Mouse (Mus musculus) lung, postnatal 0 days (tissue): Measurements from ENCODE around the gene Wipf2. TPM values are rescaled to one million over a fixed set of nuclear protein-coding genes. Genes with fewer than 3 reads are reported as not detected.
"Not testable (repeated sequence)": the region's sequence is repeated elsewhere in the genome, so short reads cannot be mapped to it uniquely, and the experiment has no call there.

Experiments used
- ATAC-seq: fragments of 200-750 bp; cut with Nextera tagmentation; 2 replicates; pipeline ENCODE4 v1.8.0; 2017; ENCODE audit warnings: moderate library complexity
- DNase-seq: peaks from one replicate; pipeline ENCODE4 v3.0.0-alpha.2; 2016; ENCODE audit warnings: low spot score
- H3K27ac ChIP-seq: fragments of 300-500 bp; sonication (generic); 2 replicates; pipeline ENCODE4 v1.5.1; 2014; ENCODE audit warnings: antibody characterized with exemption, mild to moderate bottlenecking, low read length, mixed read lengths
- H3K27me3 ChIP-seq: fragments of 300-500 bp; sonication (generic); replicated peaks from 2 replicates; pipeline ENCODE4 v1.6.1; 2014; ENCODE audit warnings: low read length, mixed read lengths; ENCODE audit not compliant: insufficient read depth
- H3K36me3 ChIP-seq: fragments of 300-500 bp; sonication (generic); 2 replicates; pipeline ENCODE4 v1.6.1; 2014; ENCODE audit warnings: low read length, mixed read lengths; ENCODE audit not compliant: insufficient read depth
- H3K4me1 ChIP-seq: fragments of 300-500 bp; sonication (generic); 2 replicates; pipeline ENCODE4 v1.6.1; 2014; ENCODE audit warnings: antibody characterized with exemption, low read depth, low read length, mixed read lengths; ENCODE audit not compliant: insufficient read depth
- H3K4me2 ChIP-seq: fragments of 300-500 bp; sonication (generic); replicated peaks from 2 replicates; pipeline ENCODE4 v1.6.1; 2014; ENCODE audit warnings: low read depth, mild to moderate bottlenecking, low read length, moderate library complexity, mixed read lengths
- H3K4me3 ChIP-seq: fragments of 300-500 bp; sonication (generic); 2 replicates; pipeline ENCODE4 v1.5.1; 2014; ENCODE audit warnings: low read depth, low read length
- H3K9ac ChIP-seq: fragments of 300-500 bp; sonication (generic); replicated peaks from 2 replicates; pipeline ENCODE4 v1.6.1; 2014; ENCODE audit warnings: low read depth, mild to moderate bottlenecking
- H3K9me3 ChIP-seq: fragments of 300-500 bp; sonication (generic); 2 replicates; pipeline ENCODE4 v1.6.1; 2016; ENCODE audit warnings: low read length, mixed read lengths
- CTCF ChIP-seq: IDR thresholded peaks from 2 replicates; pipeline ENCODE4 v1.5.1; 2016; ENCODE audit warnings: antibody characterized with exemption, mild to moderate bottlenecking
- EP300 ChIP-seq: IDR thresholded peaks from 2 replicates; pipeline ENCODE4 v1.6.1; 2016; ENCODE audit warnings: antibody characterized with exemption, mild to moderate bottlenecking, control low read depth
- WGBS: fragments of 180-500 bp; shearing (Covaris S2); extraction: QIAGEN DNeasy Blood & Tissue Kit; methylation state at CpG from one replicate; pipeline ENCODE4 v1.1.7; 2014; 5-methylcytosine and 5-hydroxymethylcytosine counted together
- polyA plus RNA-seq: library from polyadenylated mRNA; unstranded; fragments of >200 nt; fragmentation: Nextera tagmentation; extraction: Ambion mirVana; gene quantifications from 2 replicates; pipeline ENCODE4 v1.2.1, GENCODE M21; 2015

Wipf2 gene
- polyA plus RNA-seq, 1 experiment from 2014 or later: 4.0 TPM

DNA sequence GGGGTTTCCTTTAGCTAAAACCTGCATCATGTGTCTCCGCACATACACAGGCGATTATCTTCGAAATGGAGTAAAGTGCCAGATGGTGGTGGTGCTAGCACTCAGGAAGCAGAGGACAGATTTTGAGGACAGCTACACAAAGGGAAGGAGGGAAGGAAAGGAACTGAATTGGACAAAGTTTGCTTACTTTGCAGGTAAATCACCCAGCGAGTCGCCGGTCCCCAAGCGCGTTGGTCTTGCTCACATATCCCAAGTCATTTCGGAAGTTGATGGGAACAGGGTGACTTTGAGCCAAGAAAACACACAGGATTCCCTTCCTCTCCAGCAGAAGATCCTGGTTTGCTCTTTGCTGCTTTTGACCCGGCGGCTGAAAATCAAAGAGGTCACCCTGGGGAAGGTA is 55.6 kb downstream of the Wipf2 start:
- WGBS: 94% methylated on average over 11 of the region's 11 CpGs
- no peak overlapping the region for H3K27ac ChIP-seq
- H3K36me3 ChIP-seq: no peaks in the 10 kb centered on the region
- DNase-seq (no peak), ATAC-seq (no peak)
- no peak for TF ChIP-seq EP300
- TF ChIP-seq CTCF: no peak
- no peaks in the 10 kb centered on the region for H3K27me3 ChIP-seq
- H3K4me1 ChIP-seq: peaks cover 3% of the 10 kb centered on the region; the same call in 1 of the 2 replicates
- no peaks in the 10 kb centered on the region for H3K9me3 ChIP-seq
- no peak overlapping the region for H3K4me3 ChIP-seq
- H3K9ac ChIP-seq: no peak overlapping the region
- H3K4me2 ChIP-seq: no peak overlapping the region

- DNase-seq, H3K36me3 ChIP-seq, H3K27me3 ChIP-seq, H3K9ac ChIP-seq, H3K4me3 ChIP-seq, H3K27ac ChIP-seq, H3K9me3 ChIP-seq: not testable (repeated sequence)
- ATAC-seq: peak; percentile 13; the same call in 1 of the 2 replicates
- 43% methylated on average over 15 of the region's 15 CpGs for WGBS
- TF ChIP-seq CTCF: peak; percentile 77
- Histone ChIP-seq H3K4me1 (peaks cover 21% of the 10 kb centered on the region), H3K4me2 (0 out of 2 replicates have a peak overlapping the region, but pooled peaks have one; percentile 3)
Measured at GRCm38 (mm10) chr11:98921813-98922212, 58.4 kb downstream of the Wipf2 start.

- not testable (repeated sequence) for H3K36me3 ChIP-seq, H3K9ac ChIP-seq, H3K4me3 ChIP-seq, H3K27me3 ChIP-seq, H3K9me3 ChIP-seq, H3K27ac ChIP-seq
- Histone ChIP-seq H3K4me2 (0 out of 2 replicates have a peak overlapping the region, but pooled peaks have one; percentile 3), H3K4me1 (peaks cover 23% of the 10 kb centered on the region)
- peak; percentile 25; the same call in 1 of the 2 replicates for ATAC-seq
- peak; percentile 73 for DNase-seq
- WGBS: 48% methylated on average over 10 of the region's 10 CpGs
- TF ChIP-seq CTCF: peak; percentile 92
Measured at GRCm38 (mm10) chr11:98922307-98922706, 58.9 kb downstream of the Wipf2 start.

GRCm38 (mm10) chr11:98922851-98923711 is 59.6 kb downstream of the Wipf2 start:
- TF ChIP-seq EP300: peak; percentile 53; the same call in 1 of the 2 replicates
- DNase-seq (peak; percentile 82), ATAC-seq (peak; percentile 68)
- not testable (repeated sequence) for H3K36me3 ChIP-seq, H3K27me3 ChIP-seq, H3K4me2 ChIP-seq, H3K4me3 ChIP-seq, H3K9ac ChIP-seq, H3K9me3 ChIP-seq
- 36% methylated on average over 16 of the region's 16 CpGs for WGBS
- Histone ChIP-seq H3K4me1 (peaks cover 31% of the 10 kb centered on the region), H3K27ac (peak overlapping the region; percentile 77)

DNA sequence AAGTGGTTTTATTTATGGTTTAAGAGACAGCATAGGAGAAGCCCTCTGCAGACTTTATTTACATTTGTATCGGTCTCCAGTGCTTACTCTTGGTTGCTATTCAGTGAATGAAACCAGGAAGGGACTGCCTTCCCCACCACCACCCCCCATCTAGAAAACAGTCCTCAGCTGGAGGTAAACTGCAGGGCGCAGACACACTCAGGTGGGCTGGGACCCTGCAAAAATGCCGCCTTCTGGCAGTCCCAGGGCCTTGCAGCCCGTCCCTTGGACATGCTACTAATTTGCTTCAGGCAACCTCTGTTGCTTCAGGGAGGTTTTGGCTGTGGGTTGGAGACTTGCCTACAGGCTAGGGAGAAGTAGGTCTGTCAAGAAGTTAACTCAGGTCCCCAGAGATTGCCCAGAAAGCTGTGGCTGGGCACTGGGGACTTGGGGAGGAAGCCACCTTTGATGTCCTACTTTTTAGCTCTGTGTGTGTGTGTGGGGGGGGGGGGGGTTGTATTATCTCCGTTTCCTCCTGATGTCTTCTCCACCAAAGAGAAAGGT is 61.3 kb downstream of the Wipf2 start:
- ATAC-seq (no peak), DNase-seq (no peak)
- Histone ChIP-seq H3K27me3 (no peaks in the 10 kb centered on the region), H3K4me2 (no peak overlapping the region), H3K36me3 (no peaks in the 10 kb centered on the region), H3K9me3 (no peaks in the 10 kb centered on the region), H3K4me1 (peaks cover 39% of the 10 kb centered on the region), H3K4me3 (no peak overlapping the region), H3K9ac (no peak overlapping the region), H3K27ac (peak overlapping the region; percentile 77)
- no peak for TF ChIP-seq EP300
- 44% methylated on average over 5 of the region's 5 CpGs for WGBS

GRCm38 (mm10) chr11:98925265-98925721 is 61.9 kb downstream of the Wipf2 start:
- H3K9me3 ChIP-seq: no peaks in the 10 kb centered on the region
- no peaks in the 10 kb centered on the region for H3K36me3 ChIP-seq
- WGBS: 6% methylated on average over 10 of the region's 10 CpGs
- H3K9ac ChIP-seq: no peak overlapping the region
- H3K27me3 ChIP-seq: no peaks in the 10 kb centered on the region
- peak overlapping the region; percentile 31; the same call in 1 of the 2 replicates for H3K4me2 ChIP-seq
- DNase-seq (peak; percentile 79), ATAC-seq (peak; percentile 37)
- no peak for TF ChIP-seq CTCF
- TF ChIP-seq EP300: peak; percentile 57
- H3K4me1 ChIP-seq: peaks cover 45% of the 10 kb centered on the region
- no peak overlapping the region for H3K4me3 ChIP-seq
- peak overlapping the region; percentile 77 for H3K27ac ChIP-seq
